Mouse (Mus musculus) cerebellum, adult 2 months (tissue): Measurements from ENCODE around the gene Lrrn2.

ENCODE experiments used
- CTCF ChIP-seq: fragments of 200-500 bp; IDR thresholded peaks from 2 replicates; pipeline ENCODE4 v1.5.1; 2011; ENCODE audit warnings: low read depth, mild to moderate bottlenecking, control low read depth, low read length, moderate library complexity, borderline replicate concordance; ENCODE audit not compliant: insufficient read depth
- POLR2A ChIP-seq: fragments of 200-500 bp; IDR thresholded peaks from 2 replicates; pipeline ENCODE4 v1.6.1; 2011; ENCODE audit warnings: low read length, control low read depth, borderline replicate concordance; ENCODE audit not compliant: insufficient read depth

DNA sequence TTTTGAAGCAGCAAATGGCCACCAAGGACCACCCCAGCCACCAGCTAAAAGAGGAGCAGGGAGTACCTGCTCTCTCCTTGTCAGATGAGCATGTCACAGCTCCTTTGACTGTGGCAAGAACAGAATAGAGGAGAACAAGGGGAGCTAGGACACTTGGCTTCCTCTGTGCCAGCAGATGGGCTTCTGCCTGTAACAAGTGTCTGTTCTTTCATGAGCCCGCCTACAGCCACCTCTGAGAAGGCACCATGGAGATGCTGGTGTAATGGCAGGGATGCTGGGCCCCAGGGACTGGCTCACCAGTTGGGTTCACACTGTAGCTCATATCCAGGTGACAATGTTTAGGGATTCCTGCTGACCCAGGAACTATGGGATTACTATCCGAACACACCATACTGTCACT is 12.0 kb downstream of the Lrrn2 start:
- TF ChIP-seq CTCF (no peak), POLR2A (no peak)
